Mouse (Mus musculus): ENCODE results near the gene Dcbld1. TPM values are rescaled to one million over a fixed set of nuclear protein-coding genes. Genes with fewer than 3 reads are reported as not detected.

The Dcbld1 gene
- 22.0 and 23.9 TPM in 2 replicates for polyA plus RNA-seq (2014; fragmentation: Nextera tagmentation; extraction: Ambion mirVana)

GRCm38 (mm10) chr10:52233301-52233968 lies at the start of gene Dcbld1:
TSS of gene Dcbld1 (plus strand) at chr10:52233619.
- H3K27me3 ChIP-seq (ENCODE audit: control insufficient read depth, insufficient read depth, low read length), result no peaks in the 10 kb centered on the region
- peak within 1 kb of the TSS; percentile 70 for H3K4me3 ChIP-seq (ENCODE audit: low read depth, low read length)
- peak within 1 kb of the TSS; percentile 69 for H3K4me2 ChIP-seq (ENCODE audit: low read depth, low read length, severe bottlenecking)
- H3K9me3 ChIP-seq (ENCODE audit: control insufficient read depth, low read length), result no peaks in the 10 kb centered on the region; the same call in 1 of the 2 replicates
- under 1% methylated on average over 30 of the region's 60 CpGs for WGBS
- H3K9ac ChIP-seq (ENCODE audit: low read length), result peak within 1 kb of the TSS; percentile 83
- H3K4me1 ChIP-seq (replicated peaks; ENCODE audit: control insufficient read depth, insufficient read depth, low read length), result peaks cover 4% of the 10 kb centered on the region; the same call in 1 of the 2 replicates
- DNase-seq (ENCODE audit: low spot score) (peak; percentile 87), ATAC-seq (replicated peaks; ENCODE audit: low FRiP score) (peak; percentile 93)
- no peaks in the 10 kb centered on the region for H3K36me3 ChIP-seq (ENCODE audit: control insufficient read depth, insufficient read depth, low read length)
- peak within 1 kb of the TSS; percentile 79 for H3K27ac ChIP-seq (ENCODE audit: low read depth, low read length)

- no peaks in the 10 kb centered on the region for H3K9me3 ChIP-seq (ENCODE audit: control insufficient read depth, low read length)
- 86% methylated on average over 4 of the region's 4 CpGs for WGBS
- ATAC-seq (replicated peaks; ENCODE audit: low FRiP score) (no peak), DNase-seq (ENCODE audit: low spot score) (no peak)
- no peak overlapping the region for H3K4me2 ChIP-seq (ENCODE audit: low read depth, low read length, severe bottlenecking)
- no peak overlapping the region for H3K9ac ChIP-seq (ENCODE audit: low read length)
- no peaks in the 10 kb centered on the region for H3K27me3 ChIP-seq (ENCODE audit: control insufficient read depth, insufficient read depth, low read length)
- H3K36me3 ChIP-seq (ENCODE audit: control insufficient read depth, insufficient read depth, low read length), result no peaks in the 10 kb centered on the region
- H3K27ac ChIP-seq (ENCODE audit: low read depth, low read length), result no peak overlapping the region
- no peak overlapping the region for H3K4me3 ChIP-seq (ENCODE audit: low read depth, low read length)
- no peaks in the 10 kb centered on the region for H3K4me1 ChIP-seq (replicated peaks; ENCODE audit: control insufficient read depth, insufficient read depth, low read length)
Observed at GRCm38 (mm10) chr10:52185900-52186299, 47.5 kb upstream of the Dcbld1 start.

DNA sequence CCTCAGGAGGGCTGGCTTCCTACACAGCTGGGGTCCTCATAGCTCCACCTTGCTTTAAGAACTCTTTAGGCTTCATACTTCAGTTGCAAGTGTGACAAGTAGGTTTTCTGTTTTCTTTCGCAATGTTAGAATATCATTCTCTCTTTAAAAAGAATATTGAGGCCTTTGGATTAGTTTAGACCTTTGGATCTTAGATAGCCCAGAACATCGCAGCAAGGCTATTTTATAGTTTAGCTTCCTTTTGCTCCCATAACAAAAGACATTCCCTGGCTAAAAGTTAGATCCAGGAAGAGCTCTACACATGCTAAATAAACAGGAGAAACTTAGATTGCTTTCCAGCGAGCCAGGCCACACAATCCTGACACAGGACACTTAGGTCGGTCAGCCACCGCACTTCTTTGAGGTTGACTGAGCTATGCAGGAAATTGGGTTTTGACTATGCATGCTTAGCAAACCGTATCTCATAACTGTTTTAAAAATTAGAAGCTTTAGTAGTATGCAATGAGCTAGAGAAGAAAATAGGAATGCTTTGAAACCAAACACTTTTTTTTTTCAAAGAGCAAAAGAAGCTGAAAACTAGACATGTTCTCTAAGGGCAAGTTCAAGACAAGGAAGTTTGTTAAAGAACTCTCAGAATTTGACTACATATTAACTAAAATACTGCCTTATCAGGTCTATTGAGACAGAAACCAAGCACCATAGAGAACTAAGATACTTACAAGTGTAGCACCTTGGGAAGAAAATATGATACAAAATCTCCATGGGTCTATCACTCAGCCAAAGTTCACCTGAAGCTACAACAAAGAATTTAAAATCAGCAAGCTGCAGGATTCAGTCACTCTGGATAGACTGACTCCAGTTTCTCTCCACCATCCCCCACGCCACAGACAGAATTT lies 38.2 kb upstream of the Dcbld1 start, which contains the start of gene Ros1:
Ros1 (minus strand) TSS at position 288 of the 896 bp plus-strand sequence.
- ATAC-seq (replicated peaks; ENCODE audit: low FRiP score), result no peak
- H3K4me2 ChIP-seq (ENCODE audit: low read depth, low read length, severe bottlenecking), result no peak within 1 kb of the TSS
- 84% methylated on average over 7 of the region's 7 CpGs for WGBS
- H3K36me3 ChIP-seq (ENCODE audit: control insufficient read depth, insufficient read depth, low read length), result no peaks in the 10 kb centered on the region
- H3K27me3 ChIP-seq (ENCODE audit: control insufficient read depth, insufficient read depth, low read length), result no peaks in the 10 kb centered on the region
- H3K4me3 ChIP-seq (ENCODE audit: low read depth, low read length), result no peak within 1 kb of the TSS
- H3K9me3 ChIP-seq (ENCODE audit: control insufficient read depth, low read length), result no peaks in the 10 kb centered on the region
- no peak within 1 kb of the TSS for H3K9ac ChIP-seq (ENCODE audit: low read length)
- no peaks in the 10 kb centered on the region for H3K4me1 ChIP-seq (replicated peaks; ENCODE audit: control insufficient read depth, insufficient read depth, low read length)
- no peak within 1 kb of the TSS for H3K27ac ChIP-seq (ENCODE audit: low read depth, low read length)
- no peak for DNase-seq (ENCODE audit: low spot score)

DNA sequence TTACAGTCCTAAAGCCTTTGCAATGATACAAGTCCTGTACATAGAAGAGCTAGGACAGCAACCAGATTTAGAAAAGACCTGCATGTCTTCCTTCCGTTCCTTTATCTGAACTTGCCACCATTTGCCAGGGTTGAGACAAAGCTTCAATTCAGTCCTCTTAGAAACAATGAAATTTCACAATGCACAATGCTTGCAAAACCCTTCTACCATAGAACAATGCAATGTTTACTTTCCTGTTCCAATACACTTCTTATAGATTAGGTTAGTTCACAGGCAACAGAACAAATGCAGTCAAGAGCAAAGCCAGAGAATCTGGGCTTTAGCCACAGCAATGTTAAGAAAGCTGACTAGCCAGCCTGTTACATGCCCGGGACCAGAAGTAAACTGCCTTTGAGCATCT lies 29.4 kb upstream of the Dcbld1 start:
- Histone ChIP-seq H3K4me3 (ENCODE audit: low read depth, low read length) (no peak overlapping the region), H3K9me3 (ENCODE audit: control insufficient read depth, low read length) (no peaks in the 10 kb centered on the region), H3K27me3 (ENCODE audit: control insufficient read depth, insufficient read depth, low read length) (no peaks in the 10 kb centered on the region), H3K27ac (ENCODE audit: low read depth, low read length) (no peak overlapping the region), H3K36me3 (ENCODE audit: control insufficient read depth, insufficient read depth, low read length) (no peaks in the 10 kb centered on the region), H3K4me2 (ENCODE audit: low read depth, low read length, severe bottlenecking) (no peak overlapping the region), H3K4me1 (replicated peaks; ENCODE audit: control insufficient read depth, insufficient read depth, low read length) (no peaks in the 10 kb centered on the region), H3K9ac (ENCODE audit: low read length) (no peak overlapping the region)
- DNase-seq (ENCODE audit: low spot score) (no peak), ATAC-seq (replicated peaks; ENCODE audit: low FRiP score) (no peak)
- WGBS, result 87% methylated on average over 2 of the region's 2 CpGs

DNA sequence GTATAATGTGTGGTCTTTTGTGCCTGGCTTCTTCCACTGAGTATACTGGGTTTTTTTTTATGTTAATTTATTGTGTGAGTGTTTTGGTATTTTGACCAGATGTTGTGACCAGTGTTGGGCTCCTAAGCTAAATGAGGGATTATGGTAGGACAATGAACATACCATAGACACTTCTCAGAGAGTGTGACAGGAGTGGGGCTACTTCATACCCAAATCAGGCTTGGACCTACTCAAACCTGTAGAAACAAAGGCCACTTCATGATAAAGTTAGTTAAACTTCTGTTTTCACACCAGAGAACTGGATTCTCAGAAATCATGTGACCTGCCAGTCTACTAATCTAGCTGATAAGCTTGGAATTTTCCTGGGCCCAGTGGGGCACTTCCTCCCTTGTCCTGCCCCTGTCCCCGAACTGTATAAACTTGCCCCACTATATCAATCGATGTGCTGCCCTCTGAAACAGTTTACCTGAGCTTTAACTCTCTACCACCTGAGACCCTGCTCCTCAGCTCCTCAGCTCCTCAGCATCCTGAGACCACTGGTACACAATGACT lies 18.1 kb upstream of the Dcbld1 start:
- ATAC-seq (replicated peaks; ENCODE audit: low FRiP score), result no peak
- WGBS, result 66% methylated on average over 2 of the region's 2 CpGs
- H3K27ac ChIP-seq (ENCODE audit: low read depth, low read length), result no peak overlapping the region
- no peaks in the 10 kb centered on the region for H3K27me3 ChIP-seq (ENCODE audit: control insufficient read depth, insufficient read depth, low read length)
- no peak overlapping the region for H3K4me2 ChIP-seq (ENCODE audit: low read depth, low read length, severe bottlenecking)
- no peaks in the 10 kb centered on the region for H3K9me3 ChIP-seq (ENCODE audit: control insufficient read depth, low read length)
- H3K4me3 ChIP-seq (ENCODE audit: low read depth, low read length), result no peak overlapping the region
- H3K36me3 ChIP-seq (ENCODE audit: control insufficient read depth, insufficient read depth, low read length), result no peaks in the 10 kb centered on the region
- H3K4me1 ChIP-seq (replicated peaks; ENCODE audit: control insufficient read depth, insufficient read depth, low read length), result no peaks in the 10 kb centered on the region
- H3K9ac ChIP-seq (ENCODE audit: low read length), result no peak overlapping the region
- DNase-seq (ENCODE audit: low spot score), result no peak

DNA sequence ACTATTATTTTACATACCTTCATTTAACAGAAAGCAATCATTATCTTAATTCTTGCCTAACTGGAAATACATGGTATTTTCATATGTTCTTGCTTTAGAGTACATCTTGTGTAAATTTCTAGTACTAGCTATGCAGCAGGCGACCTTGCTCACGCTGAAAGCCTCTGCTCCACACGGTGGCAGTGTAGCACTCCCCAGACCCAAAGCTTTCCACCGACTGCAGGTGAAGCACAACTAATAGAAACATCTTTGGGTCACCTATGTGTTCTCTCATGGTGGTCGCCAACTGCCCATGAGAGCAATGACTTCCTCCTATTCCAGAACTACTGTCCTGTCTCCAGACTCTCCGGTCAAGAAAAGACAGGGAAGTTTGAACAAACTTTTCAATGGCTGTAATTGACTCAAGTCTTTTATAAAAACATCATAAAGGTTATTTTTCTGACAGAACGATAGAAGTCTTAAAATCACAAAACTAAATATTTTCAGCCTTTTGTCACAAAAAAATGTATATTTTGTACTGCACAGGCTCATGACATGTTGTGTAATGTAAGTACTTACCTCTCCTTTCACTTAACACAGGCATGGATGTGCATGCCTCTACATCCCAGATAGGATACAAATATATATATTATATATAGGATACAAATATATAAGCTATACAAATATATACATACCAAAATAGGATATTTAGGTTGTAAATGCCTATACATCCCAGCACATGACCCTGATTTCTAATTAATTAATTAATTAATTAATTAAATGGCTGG lies 16.4 kb upstream of the Dcbld1 start:
- ATAC-seq (replicated peaks; ENCODE audit: low FRiP score) (peak; percentile 58), DNase-seq (ENCODE audit: low spot score) (peak; percentile 67)
- no peak overlapping the region for H3K9ac ChIP-seq (ENCODE audit: low read length)
- 25% methylated on average over 7 of the region's 7 CpGs for WGBS
- H3K4me1 ChIP-seq (replicated peaks; ENCODE audit: control insufficient read depth, insufficient read depth, low read length), result no peaks in the 10 kb centered on the region
- no peaks in the 10 kb centered on the region for H3K36me3 ChIP-seq (ENCODE audit: control insufficient read depth, insufficient read depth, low read length)
- H3K9me3 ChIP-seq (ENCODE audit: control insufficient read depth, low read length), result no peaks in the 10 kb centered on the region
- H3K27ac ChIP-seq (ENCODE audit: low read depth, low read length), result no peak overlapping the region
- no peak overlapping the region for H3K4me2 ChIP-seq (ENCODE audit: low read depth, low read length, severe bottlenecking)
- H3K4me3 ChIP-seq (ENCODE audit: low read depth, low read length), result no peak overlapping the region
- no peaks in the 10 kb centered on the region for H3K27me3 ChIP-seq (ENCODE audit: control insufficient read depth, insufficient read depth, low read length)

DNA sequence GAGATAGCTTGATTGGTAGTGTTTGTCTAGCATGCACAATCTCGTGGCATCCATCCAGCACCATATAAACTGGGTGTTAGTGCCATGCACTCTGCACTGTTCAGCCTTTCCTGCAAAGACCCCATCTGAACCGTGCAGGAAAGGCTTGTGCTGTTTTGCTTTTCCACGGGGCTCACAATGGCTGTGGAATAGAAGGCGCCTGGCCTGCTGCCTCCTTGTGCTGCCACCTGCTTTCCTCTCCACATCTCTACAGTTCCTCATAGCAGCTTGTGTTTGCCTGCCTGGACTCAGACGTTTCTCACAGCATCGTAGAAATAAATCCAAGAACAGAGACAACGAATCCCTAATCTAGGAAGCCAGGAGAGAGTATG lies 15.9 kb upstream of the Dcbld1 start:
- 53% methylated on average over 7 of the region's 7 CpGs for WGBS
- DNase-seq (ENCODE audit: low spot score), result no peak
- H3K36me3 ChIP-seq (ENCODE audit: control insufficient read depth, insufficient read depth, low read length), result no peaks in the 10 kb centered on the region

GRCm38 (mm10) chr10:52219600-52219999 lies 13.8 kb upstream of the Dcbld1 start:
- Histone ChIP-seq H3K4me3 (ENCODE audit: low read depth, low read length) (no peak overlapping the region), H3K9ac (ENCODE audit: low read length) (no peak overlapping the region), H3K9me3 (ENCODE audit: control insufficient read depth, low read length) (no peaks in the 10 kb centered on the region), H3K4me2 (ENCODE audit: low read depth, low read length, severe bottlenecking) (no peak overlapping the region), H3K27ac (ENCODE audit: low read depth, low read length) (no peak overlapping the region), H3K27me3 (ENCODE audit: control insufficient read depth, insufficient read depth, low read length) (no peaks in the 10 kb centered on the region), H3K4me1 (replicated peaks; ENCODE audit: control insufficient read depth, insufficient read depth, low read length) (no peaks in the 10 kb centered on the region), H3K36me3 (ENCODE audit: control insufficient read depth, insufficient read depth, low read length) (no peaks in the 10 kb centered on the region)
- DNase-seq (ENCODE audit: low spot score) (no peak), ATAC-seq (replicated peaks; ENCODE audit: low FRiP score) (no peak)
- 82% methylated on average over 3 of the region's 3 CpGs for WGBS

More for the DNA sequence above, 15.9 kb upstream of the Dcbld1 start:
- Histone ChIP-seq H3K27ac (ENCODE audit: low read depth, low read length) (no peak overlapping the region), H3K9me3 (ENCODE audit: control insufficient read depth, low read length) (no peaks in the 10 kb centered on the region), H3K9ac (ENCODE audit: low read length) (no peak overlapping the region), H3K4me3 (ENCODE audit: low read depth, low read length) (no peak overlapping the region), H3K27me3 (ENCODE audit: control insufficient read depth, insufficient read depth, low read length) (no peaks in the 10 kb centered on the region), H3K4me1 (replicated peaks; ENCODE audit: control insufficient read depth, insufficient read depth, low read length) (no peaks in the 10 kb centered on the region), H3K4me2 (ENCODE audit: low read depth, low read length, severe bottlenecking) (no peak overlapping the region)
- ATAC-seq (replicated peaks; ENCODE audit: low FRiP score), result no peak

Measured in forebrain, embryonic 11.5 days (tissue).